Mouse (Mus musculus) olfactory bulb, adult 2 months (tissue): ENCODE measurements around the gene Med13l.

Source experiments
- CTCF ChIP-seq: fragments of 200-500 bp; IDR thresholded peaks from 2 replicates; pipeline ENCODE4 v1.5.1; 2012; ENCODE audit warnings: low read depth, mild to moderate bottlenecking, low read length, moderate library complexity; ENCODE audit not compliant: insufficient read depth
- POLR2A ChIP-seq: fragments of 200-500 bp; IDR thresholded peaks from 2 replicates; pipeline ENCODE4 v1.6.1; 2012; ENCODE audit warnings: mild to moderate bottlenecking, low read depth, low read length, moderate library complexity; ENCODE audit not compliant: insufficient read depth

- TF ChIP-seq CTCF (no peak), POLR2A (no peak)
Observed at GRCm38 (mm10) chr5:118686021-118686420, 125.5 kb downstream of the Med13l start.
